Mouse (Mus musculus): ENCODE data around the gene Tssk4.

The Tssk4 gene
- long read RNA-seq, experiment 1: 0 reads
- long read RNA-seq, experiment 2: 0 reads

DNA sequence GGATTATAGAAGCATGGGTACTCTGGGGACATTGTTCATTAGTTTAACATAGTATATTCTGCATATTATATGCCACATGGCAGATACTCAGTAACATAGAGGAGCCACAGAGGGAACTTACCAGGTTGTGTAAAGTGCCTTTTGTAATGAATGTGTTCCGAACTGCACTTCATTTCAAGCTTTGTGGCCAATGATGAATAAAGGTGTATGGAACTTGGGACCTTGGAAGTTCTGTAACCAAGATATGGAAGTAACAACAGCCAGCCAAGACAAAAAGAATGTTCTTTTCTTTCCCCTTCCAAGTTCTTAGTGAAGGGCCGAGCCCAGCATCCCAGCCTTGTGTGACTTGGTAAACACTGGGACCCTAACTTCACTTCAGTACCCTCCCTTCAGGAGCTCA lies at the start of gene Tssk4:
TSS of gene Tssk4 (plus strand) at position 301 of the 400 bp plus-strand sequence.
- intact Hi-C loops (cut with DNase I): no loop called here

DNA sequence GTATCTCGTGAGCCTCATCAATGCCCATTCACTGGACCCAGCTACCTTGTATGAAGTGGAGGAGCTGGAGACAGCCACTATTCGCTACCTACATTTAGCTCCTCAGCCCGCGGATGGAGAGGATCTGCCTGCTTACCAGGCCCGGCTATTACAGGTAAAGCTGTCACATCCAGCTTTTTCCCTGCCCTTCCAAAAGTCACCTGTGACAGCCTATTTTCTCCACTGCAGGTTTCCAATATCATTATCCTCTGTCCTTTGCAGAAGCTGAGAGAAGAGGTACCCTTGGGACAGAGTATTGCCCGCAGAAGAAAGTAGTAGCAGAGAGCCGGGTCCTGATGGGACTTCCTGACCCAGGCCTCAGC lies 46.7 kb upstream of the Tssk4 start, which contains the start of gene Irf9:
TSS of gene Irf9 (plus strand) at position 301 of the 362 bp plus-strand sequence.
- intact Hi-C loops (cut with DNase I): loop anchor here (5.0 kb wide), 1 partner anchor 106 kb away; no protein-coding TSS in a partner anchor

GRCm38 (mm10) chr14:55603633-55604576 lies 46.1 kb upstream of the Tssk4 start:
- intact Hi-C loops (cut with DNase I): loop anchor here (5.0 kb wide), 1 partner anchor 107 kb away; no protein-coding TSS in a partner anchor

DNA sequence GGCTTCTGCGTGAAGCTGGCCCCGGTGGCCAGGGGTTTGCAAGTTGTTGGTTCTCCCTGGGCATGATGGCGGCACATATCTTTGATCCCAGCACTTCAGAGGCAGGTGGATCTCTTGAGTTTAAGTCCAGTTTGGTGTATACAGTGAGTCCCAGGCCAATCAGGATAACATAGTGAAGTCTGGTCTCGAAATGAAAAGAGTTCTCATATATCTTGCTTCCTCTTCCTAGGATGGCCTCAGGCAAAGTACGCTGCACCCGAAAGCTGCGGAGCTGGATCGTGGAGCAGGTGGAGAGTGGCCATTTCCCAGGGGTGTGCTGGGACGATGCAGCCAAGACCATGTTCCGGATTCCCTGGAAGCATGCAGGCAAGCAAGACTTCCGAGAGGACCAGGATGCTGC lies 45.2 kb upstream of the Tssk4 start:
- intact Hi-C loops (cut with DNase I): loop anchor here (5.0 kb wide), 1 partner anchor 108 kb away; no protein-coding TSS in a partner anchor

GRCm38 (mm10) chr14:55605743-55606459 lies 44.1 kb upstream of the Tssk4 start:
- intact Hi-C loops (cut with DNase I): no loop called here

DNA sequence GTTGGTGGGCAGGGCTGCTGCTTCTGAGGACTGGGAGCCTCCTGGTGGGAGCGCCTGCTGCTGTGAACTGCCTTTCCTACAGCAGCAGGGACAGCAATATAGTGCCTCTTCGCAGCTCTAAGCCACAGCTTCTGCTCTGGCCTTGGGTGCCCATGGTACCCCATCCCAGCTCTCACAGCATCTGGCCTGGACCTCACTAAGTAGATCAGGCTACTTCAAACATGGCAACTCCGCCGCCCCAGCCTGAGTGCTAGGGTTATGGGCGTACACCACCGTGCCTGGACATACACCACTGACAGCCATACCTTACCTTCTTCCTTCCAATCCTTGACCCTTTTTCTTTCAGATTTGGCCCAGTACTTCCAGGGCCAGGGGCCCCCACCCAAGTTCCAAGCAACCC lies 41.6 kb upstream of the Tssk4 start:
- intact Hi-C loops (cut with DNase I): no loop called here

GRCm38 (mm10) chr14:55613346-55613745 lies 36.6 kb upstream of the Tssk4 start:
- intact Hi-C loops (cut with DNase I): no loop called here

DNA sequence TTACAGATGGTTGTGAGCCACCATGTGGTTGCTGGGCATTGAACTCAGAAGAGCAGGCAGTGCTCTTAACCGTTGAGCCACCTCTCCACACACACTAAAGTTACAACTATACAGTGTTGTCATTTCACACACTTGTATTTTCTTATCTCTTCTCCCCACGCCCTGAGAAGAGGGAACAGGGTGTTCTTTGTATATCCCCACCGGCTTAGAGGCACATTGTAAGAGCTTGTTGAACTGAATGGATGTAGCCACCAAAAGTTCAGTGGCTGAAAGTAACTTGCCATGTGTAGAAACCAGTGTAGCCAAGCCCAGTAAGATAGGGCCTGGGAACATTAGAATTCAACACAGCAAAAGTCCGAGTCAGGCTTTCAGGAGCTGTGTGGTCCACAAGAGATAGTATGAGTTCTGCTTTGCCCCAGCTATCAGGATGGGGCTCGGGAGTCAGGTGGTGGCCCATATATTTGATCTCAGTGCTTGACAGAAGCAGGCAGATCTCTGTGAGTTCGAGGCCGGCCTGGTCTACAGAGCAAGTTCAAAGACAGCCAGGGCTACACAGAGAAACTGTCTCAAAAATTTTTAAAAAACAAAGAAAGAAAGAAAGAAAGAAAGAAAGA lies 35.3 kb upstream of the Tssk4 start:
- intact Hi-C loops (cut with DNase I): no loop called here

GRCm38 (mm10) chr14:55615876-55616275 lies 34.1 kb upstream of the Tssk4 start:
- intact Hi-C loops (cut with DNase I): no loop called here

GRCm38 (mm10) chr14:55616844-55617243 lies 33.1 kb upstream of the Tssk4 start:
- intact Hi-C loops (cut with DNase I): no loop called here

DNA sequence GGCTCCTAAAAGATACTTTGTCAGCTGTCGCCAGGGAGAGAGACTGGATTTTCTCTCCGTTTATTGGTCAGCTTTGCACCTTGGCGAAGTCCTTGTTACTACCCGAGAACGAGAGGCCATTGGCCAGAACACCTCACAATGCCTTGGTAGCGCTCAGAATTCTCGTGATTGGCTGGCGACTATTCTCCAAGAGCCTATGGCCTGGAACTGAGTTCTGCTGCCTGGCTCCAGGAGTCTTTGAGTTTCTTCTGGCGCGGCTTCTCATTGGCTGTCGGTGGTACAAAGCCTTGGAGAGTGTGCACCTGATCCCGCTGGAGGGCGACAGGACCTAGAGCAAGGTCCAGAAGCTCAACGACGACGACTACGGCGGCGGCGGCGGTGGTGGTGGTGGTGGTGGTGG lies 32.2 kb upstream of the Tssk4 start, which contains the start of gene Rec8:
TSS of gene Rec8 (plus strand) at position 216 of the 400 bp plus-strand sequence.
- intact Hi-C loops (cut with DNase I): no loop called here

- intact Hi-C loops (cut with DNase I): no loop called here
Measured at GRCm38 (mm10) chr14:55618486-55619195, 31.3 kb upstream of the Tssk4 start.

DNA sequence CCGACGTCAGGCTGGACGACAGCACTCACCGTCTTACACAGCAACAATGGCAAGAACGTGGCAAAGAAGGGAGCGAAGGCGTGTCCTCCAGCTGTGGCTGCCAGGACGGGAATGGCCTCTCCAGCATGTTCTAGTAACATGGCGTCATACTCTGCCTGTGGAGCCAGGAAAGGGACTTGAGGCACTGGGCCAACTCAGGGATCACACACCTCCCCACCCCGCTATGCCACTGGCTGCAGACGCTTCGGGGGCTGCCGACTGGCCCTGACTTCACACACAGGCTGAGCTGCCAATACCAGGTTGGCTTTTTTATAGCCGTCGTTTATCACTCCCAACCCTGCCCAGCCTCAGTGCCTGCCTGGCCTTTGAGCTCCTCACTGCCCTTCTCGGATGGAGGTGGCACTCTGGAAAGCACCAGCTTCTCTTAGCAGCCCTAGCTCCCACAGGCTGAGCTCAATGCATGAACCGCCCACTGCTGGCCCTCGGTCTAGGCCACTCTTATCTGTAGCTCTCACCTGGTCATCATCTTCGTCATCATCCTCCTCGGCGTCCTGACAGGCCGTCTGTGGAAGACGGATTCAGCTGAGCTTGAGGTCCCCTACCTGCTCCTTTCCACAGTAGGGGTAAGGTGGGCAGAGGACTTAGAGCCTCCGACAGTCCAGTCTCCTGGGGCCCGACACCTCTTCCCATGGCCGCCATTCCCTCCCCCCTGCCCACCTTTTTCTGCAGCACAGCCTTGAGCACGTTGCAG lies 21.7 kb upstream of the Tssk4 start:
- intact Hi-C loops (cut with DNase I): loop anchor here (5.0 kb wide), 1 partner anchor 129 kb away; the partner anchor contains the start of gene Cideb

- intact Hi-C loops (cut with DNase I): loop anchor here (5.0 kb wide), 1 partner anchor 128 kb away; the partner anchor contains the start of gene Cideb
Measured at GRCm38 (mm10) chr14:55629312-55629711, 20.7 kb upstream of the Tssk4 start.

- intact Hi-C loops (cut with DNase I): loop anchor here (2.0 to 5.0 kb wide), 2 partner anchors 37 to 110 kb away; partner anchors contain the start of genes Dhrs1, Gmpr2, Nedd8 and Nop9
Measured at GRCm38 (mm10) chr14:55634874-55635522, 15.0 kb upstream of the Tssk4 start.

DNA sequence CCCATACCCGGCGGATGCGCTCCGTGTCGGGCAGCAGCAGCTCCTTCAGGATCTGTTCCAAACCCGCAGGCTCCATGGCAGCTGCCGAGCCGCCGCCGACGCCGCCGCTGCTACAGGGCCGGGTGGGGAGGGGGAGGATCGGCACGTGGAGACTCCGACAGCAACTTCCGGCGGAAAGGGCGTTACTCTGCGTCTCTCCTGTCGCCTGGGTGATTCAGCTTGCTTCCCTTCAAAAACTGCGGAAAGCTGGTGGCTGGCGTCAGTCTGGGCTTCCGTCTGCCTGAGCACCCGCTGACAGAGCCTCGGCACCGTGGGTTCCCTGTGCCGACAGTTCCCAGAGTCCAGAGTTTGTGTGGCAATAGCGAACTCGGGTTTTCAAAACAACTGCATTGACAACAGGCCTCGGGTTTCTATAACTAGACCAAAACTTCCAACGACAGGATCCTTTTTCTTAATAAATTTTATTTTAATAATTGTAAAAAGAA lies 14.4 kb upstream of the Tssk4 start, which contains the start of gene Ipo4:
TSS of gene Ipo4 (minus strand) at position 435 of the 485 bp plus-strand sequence.
- intact Hi-C loops (cut with DNase I): loop anchor here (2.0 to 5.0 kb wide), 2 partner anchors 37 to 109 kb away; partner anchors contain the start of genes Dhrs1, Gmpr2, Nedd8 and Nop9

DNA sequence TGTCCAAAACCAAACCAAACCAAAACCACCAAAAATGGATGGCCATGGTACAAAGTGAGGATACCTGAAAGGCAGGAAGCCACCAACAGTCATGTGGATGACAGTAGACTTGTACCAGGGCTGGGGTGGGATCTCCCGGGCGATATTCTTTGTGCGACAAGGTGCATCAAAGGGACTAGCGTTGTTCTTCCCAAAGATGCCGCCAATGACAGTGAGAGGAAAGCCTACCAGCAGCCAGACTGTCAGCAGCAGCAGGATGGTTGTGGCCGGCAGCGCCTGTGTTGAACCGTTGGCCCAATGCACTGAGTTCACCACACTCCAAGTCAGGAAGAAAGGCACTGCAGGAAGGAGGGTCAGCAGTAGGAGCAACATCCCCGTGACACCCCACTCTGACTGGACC lies 12.2 kb upstream of the Tssk4 start, which contains the start of gene Gm49378:
TSS of gene Gm49378 (minus strand) at position 101 of the 400 bp plus-strand sequence.
- intact Hi-C loops (cut with DNase I): loop anchor here (5.0 kb wide), 1 partner anchor 35 kb away; the partner anchor contains the start of genes Gmpr2 and Nedd8

- intact Hi-C loops (cut with DNase I): no loop called here
Measured at GRCm38 (mm10) chr14:55640816-55641215, 9.2 kb upstream of the Tssk4 start.

- intact Hi-C loops (cut with DNase I): no loop called here
Measured at GRCm38 (mm10) chr14:55641291-55641690, 8.7 kb upstream of the Tssk4 start.
